Mouse (Mus musculus): ENCODE results near the gene Poln.

The Poln gene

DNA sequence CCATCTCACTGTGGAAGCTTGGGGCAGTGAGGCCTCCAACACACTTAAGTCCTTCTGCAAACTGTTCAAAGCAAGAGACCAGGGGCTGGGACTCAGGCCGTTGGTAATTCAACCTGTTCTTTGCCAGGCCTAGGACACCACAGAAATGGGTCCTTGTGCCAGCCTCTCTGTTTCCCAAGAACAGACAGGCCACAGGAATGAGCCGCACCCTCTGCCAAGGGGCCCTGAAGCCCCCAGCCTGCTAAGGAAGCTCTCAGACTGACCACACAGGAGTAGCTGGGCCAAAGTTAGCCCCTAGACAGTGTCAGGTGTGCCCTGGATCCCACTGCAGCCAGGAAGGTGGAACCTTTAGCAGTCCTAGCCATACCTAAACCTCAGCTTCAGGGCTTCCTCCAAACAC, 17.1 kb upstream of the Poln start:
- no peak for DNase-seq

DNA sequence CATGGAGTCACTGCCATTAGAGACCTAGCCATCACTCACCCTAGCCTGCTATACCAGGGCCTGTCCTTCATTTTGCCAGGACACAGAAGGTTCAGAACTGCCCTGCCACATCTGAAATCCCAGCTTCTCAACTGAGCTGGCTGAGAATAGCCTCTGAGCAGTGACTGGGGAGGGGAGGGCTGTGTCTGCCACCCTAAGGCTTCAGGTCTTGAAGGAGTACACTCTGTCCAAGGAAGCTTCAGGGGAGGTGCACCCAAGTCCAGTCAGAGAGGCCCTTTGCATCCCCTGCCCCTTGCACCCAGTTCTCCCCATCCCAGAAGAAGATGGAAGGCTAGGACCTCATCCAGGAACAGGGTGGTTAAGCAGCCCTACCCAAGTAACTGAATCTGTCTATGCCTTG, 16.5 kb upstream of the Poln start:
- DNase-seq, result no peak

DNA sequence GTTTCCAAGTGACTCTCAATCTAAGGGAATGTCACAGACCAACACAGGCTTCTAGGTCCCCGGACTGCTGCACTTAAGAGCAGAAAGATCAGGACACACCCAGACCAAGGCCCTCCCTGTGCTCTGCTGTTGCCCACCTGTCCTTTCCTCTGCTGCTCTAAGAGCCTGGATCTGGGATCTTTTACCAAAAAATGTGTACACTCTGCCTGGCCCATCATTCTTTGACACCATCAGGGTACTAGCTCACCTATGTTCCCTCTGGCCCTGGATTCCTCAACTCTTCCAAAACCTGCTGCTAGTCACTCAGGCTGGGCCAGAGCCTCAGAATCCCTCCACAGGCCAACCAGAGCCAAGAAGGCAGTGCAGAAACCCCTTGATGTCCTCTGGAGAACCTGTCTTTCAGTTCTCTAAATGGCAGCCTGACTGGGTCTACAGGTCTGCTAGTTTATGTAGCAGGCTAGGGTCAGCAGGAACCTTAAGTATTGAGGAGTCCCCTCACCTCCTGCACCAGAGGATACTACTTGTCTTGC, 15.9 kb upstream of the Poln start:
- DNase-seq, result peak; percentile 2

DNA sequence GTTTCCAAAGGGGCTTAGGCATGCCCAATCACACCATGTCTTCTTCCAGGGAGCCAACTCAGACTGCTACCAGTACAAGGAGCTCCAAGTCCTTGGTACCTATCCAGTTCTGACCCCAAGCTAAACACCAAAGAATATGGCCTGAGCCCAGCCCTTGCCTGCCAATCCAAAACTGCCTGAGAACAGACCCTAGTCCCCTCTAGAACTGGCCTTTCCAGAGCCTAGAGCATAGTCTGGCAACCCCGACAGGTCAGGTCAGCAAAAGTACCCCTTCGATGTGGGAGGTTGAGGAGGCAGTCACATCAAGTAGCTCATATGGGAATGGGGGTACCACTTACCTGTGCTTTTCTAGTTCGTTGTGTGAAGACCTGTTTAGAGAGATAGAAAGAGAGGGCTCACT, 14.7 kb upstream of the Poln start:
- DNase-seq, result peak; percentile 3

DNA sequence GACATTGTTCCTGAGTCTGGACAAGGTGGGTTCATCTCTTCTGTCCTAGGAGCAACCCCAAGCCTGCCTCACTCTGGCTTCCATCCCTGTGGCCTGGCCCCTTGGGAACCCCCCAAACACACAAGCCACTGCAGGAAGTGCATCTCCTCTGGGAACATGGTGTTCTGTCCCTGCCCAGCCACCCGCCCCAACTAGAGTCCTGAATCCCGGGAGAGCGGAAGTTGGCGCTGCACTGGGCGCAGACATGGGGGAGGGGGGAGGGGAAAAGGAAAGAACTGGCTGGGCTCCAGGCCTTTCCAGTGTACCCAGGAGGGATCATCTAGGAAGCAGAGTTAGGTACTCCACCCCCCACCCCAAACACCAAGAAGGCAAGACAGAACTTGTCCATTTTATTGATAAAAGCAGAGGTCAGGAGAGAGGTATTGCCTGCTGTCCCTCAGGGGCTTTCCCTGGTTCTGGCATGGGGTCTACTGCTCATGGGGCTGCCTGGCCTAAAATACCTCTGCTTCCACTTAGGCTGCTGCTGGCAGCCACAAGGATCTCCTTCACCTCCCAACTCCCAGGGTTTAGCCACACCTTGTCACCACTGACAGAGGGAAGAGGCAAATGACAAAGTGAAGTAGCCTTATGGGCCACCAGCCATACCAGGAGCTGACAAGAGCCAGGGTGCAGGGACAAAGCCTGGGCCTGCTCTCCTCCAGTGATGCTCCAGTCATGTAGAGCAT, 14.1 kb upstream of the Poln start:
- DNase-seq, result peak; percentile 3

DNA sequence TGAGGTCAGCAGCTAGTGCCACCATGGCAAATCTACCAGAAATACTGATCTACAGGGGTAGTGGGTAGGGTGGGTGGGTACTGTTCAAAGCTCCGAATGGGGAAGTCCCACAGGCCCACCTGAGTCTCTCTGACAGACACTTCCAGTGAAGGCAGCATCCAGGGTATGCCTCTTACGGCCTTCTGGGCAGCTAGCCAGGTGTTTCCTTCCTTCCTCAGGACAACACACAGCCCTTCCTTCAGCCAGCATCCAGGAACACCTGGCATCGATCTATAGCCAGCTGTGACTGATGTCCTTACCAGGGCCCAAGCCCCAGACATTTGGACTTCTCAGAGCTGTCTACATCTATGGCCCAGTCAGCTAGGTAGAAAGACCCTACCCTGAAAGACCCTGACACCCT, 13.2 kb upstream of the Poln start:
- DNase-seq, result peak; percentile 2

DNA sequence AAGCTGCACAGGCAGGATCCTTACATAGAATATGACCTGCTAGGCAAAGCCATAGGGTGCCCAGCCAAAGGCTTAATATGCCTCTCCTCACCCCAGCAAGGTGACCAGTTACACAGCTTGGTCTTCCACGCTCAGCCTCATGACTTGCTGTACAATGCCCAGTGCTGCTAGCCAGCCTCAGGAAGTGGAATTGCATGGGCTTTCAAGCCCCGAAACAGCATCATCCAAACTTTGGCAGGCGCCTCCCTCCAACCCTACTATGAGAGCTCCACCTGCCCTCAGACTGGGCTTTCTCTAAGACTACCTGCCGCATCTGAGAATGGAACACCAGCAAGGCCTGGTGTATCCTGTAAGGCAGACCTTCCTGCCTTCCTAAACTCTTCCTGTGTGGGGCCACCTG, 8.6 kb upstream of the Poln start:
- DNase-seq, result peak; percentile 1

DNA sequence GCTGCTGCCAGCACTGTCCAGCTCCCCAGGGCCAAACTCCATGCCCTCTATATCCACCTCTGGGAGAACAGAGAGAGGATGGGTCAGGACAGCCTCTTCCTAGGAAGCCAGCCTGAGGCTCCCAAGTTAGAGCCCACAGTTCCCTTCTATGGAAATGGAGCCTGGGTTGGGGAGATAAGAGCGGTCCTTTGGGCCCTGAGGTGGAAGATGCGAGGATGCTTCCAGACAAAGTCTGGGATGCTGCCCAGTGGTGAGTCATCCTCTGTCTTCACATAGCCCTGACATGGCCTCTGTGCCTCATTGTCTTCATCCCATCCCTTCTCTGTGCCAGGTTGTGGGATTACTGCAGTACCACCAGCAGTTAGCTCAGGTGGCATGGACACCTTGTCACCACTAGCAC, 7.8 kb upstream of the Poln start:
- DNase-seq, result peak; percentile 4

DNA sequence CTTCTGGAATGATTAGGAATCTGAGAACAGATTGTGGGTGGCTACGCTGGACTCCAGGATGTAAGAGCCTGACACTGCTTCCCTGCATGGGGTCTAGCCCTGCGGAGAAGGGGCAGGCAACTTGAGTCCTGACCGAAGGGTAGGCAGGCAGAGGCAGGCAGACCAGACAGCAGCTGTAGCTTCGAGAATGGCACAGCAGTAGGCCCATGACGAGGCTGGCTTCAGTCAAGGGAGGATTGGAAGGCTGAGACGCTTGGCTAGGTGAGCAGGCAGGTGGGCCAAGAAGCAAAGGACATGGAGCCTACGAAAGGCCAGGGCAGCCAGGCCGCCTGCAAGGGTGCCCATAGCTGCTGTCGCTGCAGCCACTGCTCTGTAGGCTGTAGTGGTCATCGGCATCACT, 7.4 kb upstream of the Poln start:
- no peak for DNase-seq

DNA sequence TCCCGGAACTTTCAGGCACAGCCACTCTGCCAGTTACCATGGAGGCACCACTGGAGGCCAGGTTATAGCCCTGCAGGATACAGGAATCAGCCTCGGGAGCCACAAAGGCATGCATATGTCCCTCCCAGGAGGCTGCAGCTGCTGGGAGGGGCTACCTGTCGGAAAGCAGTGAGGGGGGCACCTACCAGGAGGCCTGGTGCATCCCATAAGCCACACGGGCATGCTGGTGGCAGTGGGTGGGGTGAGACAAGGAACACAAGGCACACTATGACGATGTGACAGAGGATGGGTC, 6.1 kb upstream of the Poln start:
- DNase-seq, result peak; percentile 2

DNA sequence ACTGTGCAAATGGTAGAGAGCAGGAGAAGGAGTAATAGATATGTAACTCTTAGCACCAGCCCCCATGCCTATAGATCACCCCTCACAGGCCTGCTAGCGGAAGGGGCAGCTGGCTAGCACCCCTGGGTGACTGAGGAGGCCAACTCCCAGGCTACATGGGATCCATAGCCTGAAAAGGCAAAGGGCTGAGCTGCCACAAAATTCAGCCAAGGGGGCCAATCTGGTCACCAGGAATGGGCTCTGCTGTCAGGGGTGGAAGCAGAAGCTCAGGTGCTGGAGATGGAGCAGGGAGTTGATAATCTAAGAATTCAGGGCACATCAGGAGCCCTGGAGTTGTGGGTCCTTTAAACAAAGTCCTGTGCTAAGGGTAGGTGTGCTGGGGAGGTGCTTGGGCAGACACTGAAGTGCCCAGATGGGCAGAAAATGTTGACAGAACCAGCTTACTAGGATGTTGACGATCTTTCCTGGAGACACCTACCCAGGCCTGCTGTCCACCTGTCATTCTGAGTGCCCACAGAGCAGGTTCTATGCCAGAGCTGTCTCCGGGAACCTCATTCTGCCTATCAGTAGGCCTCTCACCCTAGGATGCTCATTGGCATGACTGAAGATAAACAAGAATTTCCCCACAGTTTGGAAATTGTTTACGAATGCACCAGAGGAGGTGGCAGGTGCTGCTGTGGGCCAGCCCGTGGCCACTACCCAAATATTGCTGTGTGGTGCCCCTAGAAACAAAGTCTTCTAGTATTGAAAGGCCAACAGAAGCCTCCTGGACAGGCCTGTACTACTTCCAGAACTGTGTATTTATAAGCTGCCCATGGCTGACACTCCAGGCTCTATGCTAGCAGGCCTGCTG, 5.5 kb upstream of the Poln start:
- no peak for DNase-seq

DNA sequence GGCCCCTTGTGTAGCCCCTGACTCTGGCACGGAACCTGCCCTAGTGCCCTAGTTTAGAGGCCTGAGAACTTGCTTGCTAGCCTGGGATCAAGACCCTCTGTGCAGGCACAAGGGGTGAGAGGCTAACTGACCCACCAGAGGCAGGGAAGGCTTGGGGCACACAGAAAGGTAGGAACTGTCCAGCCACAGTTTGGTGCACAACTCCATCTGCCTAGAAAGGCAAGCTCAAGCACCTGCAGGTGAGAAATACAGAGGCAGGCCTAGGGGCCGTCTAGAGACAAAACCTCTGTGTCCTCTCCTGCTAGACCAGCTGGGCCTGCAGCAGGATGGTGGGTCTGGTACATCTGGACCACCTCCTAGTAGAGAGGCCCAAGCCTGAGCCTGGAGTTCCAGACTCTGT, 4.8 kb upstream of the Poln start:
- no peak for DNase-seq

DNA sequence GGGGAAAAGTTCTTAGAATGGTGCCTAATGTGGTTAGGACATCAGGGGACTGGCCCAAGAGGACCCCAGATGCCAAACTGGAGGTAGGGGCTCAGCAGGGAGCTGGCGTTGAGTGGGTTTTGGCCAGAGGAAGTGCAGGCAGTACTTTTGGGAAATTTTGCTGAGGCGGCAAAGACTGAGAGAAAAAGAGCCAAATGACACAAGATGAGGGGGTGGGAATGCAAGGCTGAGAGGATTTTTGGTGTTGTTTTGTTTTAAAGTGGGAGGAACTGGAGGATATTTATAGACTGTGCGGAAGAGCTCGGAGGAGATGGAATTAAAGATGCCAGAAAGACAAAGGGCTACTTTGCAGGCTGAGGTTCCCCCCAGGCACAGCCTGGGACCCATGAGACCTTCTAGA, 1.5 kb upstream of the Poln start:
- DNase-seq, result no peak

DNA sequence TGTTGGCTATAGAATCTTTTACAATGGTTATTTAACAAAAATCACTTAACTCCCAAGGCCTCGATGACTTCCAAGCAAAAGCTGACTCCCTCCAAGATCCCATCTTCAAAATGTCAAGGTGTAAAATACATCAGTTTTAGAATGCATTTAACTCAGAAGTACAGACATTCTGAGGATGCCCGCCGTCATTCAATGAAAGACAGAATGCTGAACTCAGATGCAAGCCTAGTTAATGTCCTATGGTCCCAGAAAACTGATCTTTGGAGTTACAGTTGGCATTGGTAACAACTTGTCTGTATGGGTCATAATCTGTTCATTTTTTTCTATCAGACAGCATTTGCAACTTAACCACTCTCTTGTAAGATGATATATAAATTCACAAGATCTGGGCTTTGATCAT, 706 bp upstream of the Poln start:
- DNase-seq, result no peak

DNA sequence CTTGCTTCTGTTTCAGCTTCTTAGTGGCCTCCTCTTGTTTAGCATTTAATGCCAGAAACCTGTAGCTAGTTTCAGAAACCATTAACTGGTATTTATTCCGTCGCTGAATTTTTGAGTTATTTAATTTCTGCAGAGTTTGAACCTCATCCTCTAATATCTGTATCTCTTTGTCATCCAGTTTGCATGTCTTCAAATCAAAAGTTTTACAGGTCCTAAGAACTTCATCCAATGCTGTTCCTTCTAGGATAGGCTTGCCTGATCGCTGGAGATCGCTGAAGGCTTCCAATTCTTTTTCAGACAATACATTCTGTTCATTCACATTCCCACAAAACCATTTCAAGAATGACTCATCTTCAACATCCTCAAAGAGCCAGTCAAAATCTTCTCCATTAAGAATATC, 1.4 kb downstream of the Poln start:
- DNase-seq, result no peak

DNA sequence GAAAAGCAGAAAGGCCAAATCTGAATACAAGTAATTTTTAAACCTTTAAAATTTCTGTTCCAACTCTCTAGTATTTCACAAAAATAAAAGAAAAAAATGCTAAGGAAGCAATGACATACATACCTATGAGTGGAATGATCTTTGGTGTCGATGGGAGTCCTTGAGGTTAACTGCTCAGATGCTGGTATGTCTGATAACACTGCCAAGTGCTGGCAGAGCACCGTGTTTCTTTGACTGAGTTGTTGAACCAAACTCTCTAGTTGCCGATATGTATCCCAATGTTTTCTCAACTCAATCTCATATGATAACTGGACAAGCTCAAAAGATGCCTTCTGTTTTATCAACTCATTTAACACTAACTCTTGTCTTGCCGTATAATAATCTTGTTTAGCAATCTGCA, 3.5 kb downstream of the Poln start:
- DNase-seq, result no peak

DNA sequence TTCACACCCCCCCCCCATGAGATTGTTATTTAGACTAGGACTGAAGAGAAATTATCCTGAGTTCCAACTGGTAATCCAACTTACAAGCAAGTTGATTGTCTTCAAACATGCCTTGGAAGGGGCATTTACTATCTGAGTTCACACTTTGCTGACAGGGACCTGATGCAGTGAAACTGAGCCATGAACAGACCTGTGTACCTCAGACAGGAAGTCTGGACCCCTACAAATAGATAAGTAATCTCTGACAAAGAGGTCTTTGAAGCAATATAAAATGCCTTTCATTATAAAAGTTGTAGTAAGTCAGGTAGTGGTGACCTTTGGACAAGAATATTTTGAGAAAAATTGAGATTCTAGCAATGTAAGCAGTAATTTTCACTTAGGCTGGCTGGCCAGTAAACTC, 20.8 kb downstream of the Poln start:
- DNase-seq, result no peak

DNA sequence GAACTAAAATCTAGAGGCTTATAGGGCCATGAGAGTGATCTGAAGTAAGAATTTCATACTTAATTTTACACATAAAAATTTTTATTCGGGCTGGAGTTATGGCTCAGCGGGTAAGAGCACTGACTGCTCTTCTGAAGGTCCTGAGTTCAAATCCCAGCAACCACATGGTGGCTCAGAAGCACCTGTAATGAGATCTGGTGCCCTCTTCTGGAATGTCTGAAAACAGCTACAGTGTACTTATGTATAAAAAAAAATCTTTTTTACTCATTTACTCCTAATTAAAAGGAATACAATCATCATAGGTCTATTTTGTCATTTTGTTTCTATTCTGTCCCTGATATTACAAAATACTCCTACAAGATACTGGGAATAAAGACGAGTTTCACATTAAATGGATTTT, 21.7 kb downstream of the Poln start:
- DNase-seq, result no peak

DNA sequence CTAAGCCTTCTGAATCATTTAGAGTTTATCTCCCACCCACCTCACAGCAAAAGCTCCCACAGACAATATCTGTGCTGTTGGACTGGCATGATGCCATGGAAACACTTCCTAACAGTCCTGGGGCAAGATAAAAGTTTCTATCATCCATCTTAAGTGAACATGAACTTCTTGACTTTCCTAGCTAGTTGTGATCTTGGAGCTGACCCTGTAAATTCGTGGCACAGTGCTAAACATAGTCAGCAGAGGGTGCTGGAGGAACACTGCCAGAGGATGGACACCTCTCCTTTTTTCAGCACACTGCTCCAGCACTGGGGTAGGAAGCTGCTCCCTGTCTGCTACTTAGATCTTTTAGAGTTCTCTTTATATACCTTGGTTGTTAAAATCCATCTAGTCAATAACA, 29.5 kb downstream of the Poln start:
- peak; percentile 8 for DNase-seq

DNA sequence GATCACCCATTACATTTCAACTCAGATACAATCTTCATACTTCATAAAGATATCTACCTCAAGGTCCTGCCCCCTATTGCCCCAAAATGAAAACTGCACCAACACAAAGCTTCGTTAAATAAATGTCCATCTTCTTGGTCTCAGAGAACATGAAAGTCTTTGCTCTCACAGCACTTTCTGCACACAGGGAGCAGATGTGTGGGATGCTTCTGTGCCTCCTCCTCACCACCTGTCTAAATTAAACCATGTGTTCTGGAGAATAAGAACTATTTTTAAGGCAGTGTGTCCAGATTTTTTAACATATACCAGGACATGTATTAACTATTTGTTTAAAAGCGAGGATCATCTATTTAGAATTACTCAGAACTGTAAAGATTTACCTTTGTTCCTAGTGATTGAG, 36.5 kb downstream of the Poln start:
- no peak for DNase-seq

DNA sequence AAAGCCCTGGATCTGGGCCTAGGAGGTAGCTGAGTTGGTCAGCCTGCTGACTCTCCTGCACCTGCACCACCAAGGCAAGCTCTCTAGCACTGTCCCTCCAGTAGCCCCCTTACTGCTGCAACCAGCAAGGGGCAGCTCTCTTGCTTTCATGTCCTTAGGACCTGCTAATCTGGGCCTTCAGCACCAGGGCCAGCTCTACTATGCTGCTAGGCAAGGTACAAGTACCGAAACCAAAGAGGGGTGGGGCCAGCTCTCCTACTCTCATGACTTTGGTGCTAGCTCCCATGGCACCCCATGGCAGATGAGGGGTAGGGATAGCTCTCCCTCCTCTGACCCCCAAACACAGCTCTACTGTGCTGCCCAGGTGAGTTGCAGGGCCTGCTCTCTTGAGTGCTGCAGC, 45.1 kb downstream of the Poln start:
- DNase-seq, result no peak

DNA sequence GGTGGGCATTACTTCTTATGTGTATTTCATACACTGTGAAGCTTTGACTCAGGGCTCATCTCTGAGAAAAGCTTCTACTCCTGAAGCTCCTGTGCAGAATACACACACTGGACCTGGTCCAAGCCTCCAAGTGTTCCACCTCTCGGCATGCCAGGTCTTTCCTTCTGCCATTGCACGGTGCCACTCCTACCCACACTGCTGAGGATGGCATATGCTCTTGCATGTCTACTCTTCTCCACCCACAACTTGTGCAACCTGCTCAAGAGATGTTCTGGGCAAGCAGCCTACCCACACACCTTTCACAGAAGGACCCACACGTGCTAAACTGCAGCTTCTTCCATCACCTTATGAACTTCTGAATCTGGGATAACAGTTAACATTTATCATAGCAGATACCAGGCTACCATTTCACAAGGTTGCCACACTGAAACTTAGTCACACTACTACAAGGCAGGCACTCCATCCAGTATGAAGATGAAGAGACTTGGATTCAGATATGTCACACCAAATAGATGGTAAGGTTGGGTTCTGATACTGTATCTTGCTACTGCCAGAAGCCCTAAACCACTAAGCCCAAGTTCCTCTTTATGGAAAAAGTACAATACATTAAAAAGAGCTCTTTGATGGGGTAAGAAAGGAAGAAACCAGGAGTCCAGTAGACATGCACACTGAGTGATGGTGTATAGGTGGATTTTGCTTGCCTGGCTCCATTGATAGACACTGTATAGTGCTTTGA, 50.0 kb downstream of the Poln start:
- DNase-seq, result peak; percentile 45

DNA sequence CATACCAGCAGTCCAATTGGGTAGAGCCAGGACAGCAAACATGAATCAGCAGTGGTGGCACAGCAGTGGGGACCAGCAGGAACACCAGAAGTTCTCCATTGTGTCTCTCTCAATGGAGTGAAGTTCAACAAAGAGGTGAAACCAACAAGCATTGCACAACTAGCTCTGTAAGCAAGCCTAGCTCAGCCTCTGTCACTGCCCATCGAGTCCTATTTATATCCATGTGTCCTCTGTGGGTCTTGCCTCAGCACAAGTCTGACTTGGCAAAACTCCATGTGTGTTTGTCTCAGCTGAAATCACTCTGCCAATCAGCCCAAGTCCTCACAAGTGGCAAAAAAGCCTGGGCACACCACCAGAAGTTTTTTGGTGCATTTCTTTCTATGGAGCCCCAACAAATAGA, 63.6 kb downstream of the Poln start:
- DNase-seq, result no peak

DNA sequence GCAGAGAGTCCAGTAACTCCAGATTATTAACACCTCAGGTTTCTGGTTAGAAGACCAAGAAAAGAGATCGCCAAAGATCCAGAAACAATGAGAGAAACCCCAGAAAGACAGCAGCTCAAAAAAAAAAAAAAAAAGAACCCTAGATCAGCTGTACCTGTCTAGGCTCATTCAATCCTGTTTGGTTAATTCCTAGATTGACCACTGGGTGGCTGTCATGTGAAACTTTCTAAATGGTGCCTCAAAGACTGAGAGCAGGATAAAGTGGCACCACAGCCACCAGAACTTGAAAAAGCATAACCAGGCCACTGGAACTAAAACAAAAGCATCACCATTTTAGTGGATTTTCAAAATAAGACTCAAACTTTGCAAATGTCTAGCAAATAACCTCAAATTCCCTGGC, 71.9 kb downstream of the Poln start:
- DNase-seq, result peak; percentile 36

All from right cerebral cortex, postnatal 25 days (tissue).